Mouse (Mus musculus): ENCODE measurements around the gene Tns1.
"Not testable (repeated sequence)": the region's sequence is repeated elsewhere in the genome, so short reads cannot be mapped to it uniquely, and the experiment has no call there.

The Tns1 gene

GRCm38 (mm10) chr1:74124021-74124981 is at the start of gene Tns1:
TSS of gene Tns1 (minus strand) at chr1:74124449.
- peak; percentile 25 to 48 for DNase-seq (ENCODE audit: low spot score in 2 of 2)

DNA sequence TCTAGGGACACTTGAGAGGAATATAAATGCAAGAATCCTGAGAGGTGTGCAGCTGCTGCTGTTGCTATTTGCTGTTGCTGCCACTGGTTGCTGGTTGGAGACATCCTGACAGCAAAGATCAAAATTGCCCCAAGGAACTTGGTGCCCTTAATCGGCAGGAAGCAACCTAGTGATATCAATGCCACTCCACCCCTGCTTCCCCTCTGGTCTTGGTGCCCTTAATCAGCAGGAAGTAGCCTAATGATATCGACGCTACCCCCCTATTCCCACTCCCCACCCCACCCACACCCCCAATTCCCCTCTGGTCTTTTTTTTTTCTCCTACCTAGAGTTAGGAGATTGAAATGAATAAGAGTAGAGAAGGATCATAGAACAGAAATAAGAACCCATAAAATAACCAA is 48.5 kb upstream of the Tns1 start:
- no peak for DNase-seq (ENCODE audit: low spot score in 2 of 2)

GRCm38 (mm10) chr1:74169721-74170120 is 45.5 kb upstream of the Tns1 start:
- DNase-seq (ENCODE audit: low spot score in 2 of 2), result no peak

- DNase-seq (ENCODE audit: low spot score in 2 of 2), result no peak
Observed at GRCm38 (mm10) chr1:74167136-74167535, 42.9 kb upstream of the Tns1 start.

- no peak for DNase-seq (ENCODE audit: low spot score in 2 of 2)
Observed at GRCm38 (mm10) chr1:74160036-74160435, 35.8 kb upstream of the Tns1 start.

DNA sequence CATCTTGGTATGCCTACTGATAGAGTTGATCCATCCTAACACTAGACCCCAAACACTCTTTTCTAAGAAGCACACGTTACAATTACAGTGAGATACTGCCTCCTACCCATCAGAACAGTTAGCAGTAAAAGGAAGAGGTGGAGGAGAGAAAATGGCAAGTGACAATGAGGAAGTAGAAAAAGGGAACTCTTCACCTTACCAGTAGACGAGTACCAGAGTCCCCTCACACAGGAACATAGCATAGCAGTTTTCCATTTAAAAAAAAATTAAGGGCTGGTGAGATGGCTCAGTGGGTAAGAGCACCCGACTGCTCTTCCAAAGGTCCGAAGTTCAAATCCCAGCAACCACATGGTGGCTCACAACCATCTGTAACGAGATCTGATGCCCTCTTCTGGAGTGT is 35.4 kb upstream of the Tns1 start:
- not testable (repeated sequence) for DNase-seq (ENCODE audit: low spot score in 2 of 2)

DNA sequence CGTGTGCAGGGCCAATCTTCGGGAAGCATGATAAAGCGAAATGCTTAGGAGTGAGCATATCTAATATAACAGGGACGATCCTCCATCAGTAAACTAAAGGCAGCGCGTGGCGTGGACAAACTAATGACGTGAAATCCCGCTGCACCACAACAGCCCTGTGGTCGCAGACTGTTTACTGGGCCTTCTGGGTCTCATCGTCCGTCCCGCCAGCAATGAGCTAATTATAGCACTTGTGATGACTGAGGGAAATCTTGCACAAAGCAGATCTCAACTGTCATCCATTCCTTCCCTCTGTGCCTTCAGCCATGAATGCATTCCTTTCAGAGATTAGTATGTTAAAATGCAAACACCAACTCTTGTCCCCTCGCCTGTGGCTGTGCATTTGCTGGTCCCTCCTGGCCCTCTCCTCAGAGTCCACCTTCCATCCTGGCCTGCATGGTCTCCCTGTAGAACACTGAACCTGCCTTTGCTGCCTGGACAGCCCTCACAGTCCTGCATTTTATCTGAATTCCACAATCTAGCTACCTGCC is 32.2 kb upstream of the Tns1 start:
- DNase-seq (ENCODE audit: low spot score in 2 of 2), result no peak

DNA sequence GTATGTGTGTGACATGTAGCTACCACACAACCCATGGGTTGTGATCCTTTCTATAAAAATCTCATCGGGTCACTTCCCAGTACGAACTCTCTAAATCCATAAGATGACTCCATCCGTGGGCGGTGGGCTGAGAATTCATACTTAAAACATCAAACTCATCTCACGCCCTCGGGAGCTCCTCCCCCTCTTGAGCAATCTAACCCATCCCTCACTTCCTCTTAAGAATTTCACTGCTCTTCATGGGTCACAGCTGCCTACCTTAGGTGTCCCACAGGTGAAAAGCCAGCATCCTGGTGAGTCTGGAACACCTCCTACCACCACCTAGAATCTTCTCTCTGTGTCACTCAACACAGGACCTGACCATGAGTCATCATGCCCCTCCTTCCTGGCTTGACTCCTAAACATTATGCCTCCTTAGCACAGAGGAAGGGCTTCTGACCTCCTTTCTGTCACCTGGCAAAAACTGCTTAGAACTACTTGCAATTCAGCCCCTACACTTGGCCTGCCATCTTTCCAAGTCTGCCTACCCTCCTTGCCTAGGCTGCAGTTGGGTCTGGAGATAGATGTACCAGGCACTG is 31.3 kb upstream of the Tns1 start:
- DNase-seq (ENCODE audit: low spot score in 2 of 2), result no peak

- no peak for DNase-seq (ENCODE audit: low spot score in 2 of 2)
Observed at GRCm38 (mm10) chr1:74153461-74154184, 29.4 kb upstream of the Tns1 start, which contains the start of gene Cxcr2. TSS of gene Cxcr2 (plus strand) at chr1:74153989.

GRCm38 (mm10) chr1:74151091-74151490 is 26.8 kb upstream of the Tns1 start:
- no peak for DNase-seq (ENCODE audit: low spot score in 2 of 2)

- no peak for DNase-seq (ENCODE audit: low spot score in 2 of 2)
Observed at GRCm38 (mm10) chr1:74150101-74150500, 25.9 kb upstream of the Tns1 start.

DNA sequence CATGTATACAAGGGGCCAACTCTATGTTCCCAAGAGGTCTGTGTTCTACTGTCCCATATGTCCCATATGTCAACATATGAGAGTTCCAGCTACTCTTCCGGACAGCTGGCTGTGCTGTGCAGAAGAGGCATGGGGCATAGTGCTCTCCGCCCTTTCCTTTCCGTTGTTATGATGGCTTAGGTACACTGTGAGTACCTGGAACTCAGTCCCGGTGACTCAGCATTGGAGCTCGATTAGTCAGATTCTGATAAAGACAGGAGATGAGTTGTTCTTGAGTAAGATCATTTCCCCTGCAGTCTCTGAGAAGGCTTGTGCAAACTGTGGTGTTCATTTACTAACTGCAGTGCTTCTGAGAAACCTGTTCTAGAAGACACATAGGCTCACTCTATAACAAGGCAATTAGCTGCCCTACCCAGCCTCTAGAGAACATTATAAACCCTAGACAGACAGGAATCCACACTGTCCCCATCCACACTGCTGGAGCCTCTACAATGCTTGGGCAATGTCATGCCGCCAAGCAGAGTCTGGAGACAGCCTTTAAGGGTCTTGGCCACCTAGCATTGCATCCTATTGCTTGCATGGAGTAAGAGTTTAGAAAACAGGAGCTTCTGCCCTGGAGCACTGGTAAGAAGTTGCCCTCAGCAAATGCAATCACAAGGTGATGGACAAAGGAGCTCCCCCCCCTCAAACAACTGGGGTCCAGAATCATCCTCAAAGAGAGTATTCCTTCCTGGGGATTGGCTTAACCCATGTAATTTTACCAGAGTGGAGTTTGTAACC is 25.0 kb upstream of the Tns1 start:
- DNase-seq (ENCODE audit: low spot score in 2 of 2), result peak in 1 of 2 experiments; percentile 47

GRCm38 (mm10) chr1:74141781-74142180 is 17.5 kb upstream of the Tns1 start:
- DNase-seq (ENCODE audit: low spot score in 2 of 2), result no peak

DNA sequence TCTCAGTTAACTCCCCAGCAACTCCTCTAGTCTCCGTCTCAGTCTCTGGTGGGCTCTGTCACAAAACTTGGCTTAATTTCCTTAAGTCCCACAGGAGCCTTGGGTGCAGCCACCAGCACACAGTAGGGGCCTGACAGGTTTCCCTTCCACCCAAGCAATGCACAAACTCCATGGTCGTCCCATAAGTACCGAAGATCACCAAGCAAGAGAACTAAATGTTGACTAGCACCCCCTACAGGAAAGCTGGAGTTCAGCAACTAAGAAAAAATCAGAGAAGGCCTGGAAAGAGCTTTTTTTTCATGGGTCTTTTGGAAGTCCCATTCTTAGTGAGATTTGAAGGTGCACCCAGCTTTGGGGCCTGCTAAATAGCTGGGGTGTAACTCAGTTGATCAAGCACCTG is 15.2 kb upstream of the Tns1 start:
- DNase-seq (ENCODE audit: low spot score in 2 of 2), result no peak

DNA sequence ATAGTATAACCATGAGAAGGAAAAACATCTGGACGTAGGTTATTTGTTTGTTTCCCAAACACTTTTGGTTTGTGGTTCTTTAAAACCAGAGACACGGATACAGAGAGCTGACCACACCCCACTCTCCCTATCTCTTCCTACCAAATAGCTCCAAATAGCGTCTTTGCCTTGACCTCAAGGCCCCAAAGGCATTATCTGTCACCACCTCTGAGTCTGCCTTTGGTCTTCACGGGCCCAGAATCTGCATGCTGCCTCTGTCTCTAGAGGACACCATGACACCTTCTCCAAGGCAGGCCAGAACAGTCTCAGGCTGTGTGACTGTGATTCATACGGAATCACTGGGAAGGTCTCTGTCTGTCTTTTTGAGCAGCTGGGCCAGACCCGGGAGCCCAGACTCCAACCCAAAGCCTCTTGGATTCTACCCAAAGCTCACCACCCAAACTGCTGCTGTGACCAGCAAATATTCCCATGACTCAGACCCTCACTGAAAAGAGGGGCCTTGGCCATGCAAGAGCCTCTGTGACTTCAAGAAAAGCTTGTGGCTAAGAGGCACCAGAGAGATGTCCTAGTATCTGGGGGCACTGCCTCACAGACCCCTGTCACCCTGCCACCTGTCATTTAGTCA is 11.2 kb upstream of the Tns1 start:
- DNase-seq (ENCODE audit: low spot score in 2 of 2), result no peak

DNA sequence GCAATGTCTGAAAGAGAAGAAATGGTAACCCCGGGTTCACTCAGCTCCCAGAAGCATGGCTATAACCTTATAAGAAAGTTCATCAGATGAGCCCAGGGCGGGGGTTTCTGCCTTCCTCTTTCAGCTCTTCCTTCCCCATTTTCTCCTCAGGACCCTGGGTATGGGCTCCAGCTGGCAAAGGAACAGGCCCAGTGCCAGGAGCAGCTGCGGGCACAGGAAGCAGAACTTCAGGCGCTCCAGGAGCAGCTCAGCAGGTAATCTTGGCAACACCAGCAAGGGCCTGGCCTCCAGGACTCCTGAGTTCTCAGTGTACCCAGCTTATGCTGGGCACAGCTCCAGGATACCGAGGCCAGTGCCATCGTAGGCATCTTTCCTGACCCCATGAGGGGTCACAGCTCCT is 9.7 kb upstream of the Tns1 start:
- no peak for DNase-seq (ENCODE audit: low spot score in 2 of 2)

DNA sequence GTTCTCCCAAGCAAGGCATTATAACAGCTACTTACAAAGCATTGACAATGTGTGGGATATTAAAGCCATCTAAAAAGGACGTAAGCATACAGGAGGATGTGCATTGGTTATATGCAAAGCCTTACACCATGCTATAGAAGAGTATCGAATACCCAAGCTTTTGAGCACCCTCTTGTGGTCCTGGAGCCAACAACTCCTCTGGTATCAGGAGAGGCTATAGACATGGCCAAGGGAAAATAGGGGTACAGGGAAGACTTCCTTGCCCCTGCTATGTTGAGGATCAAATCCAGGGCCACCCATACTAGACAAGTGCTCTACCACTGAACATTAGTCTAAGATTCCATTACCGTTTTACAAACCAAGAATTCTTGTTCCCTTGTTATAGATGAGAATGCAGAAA is 7.8 kb upstream of the Tns1 start:
- no peak for DNase-seq (ENCODE audit: low spot score in 2 of 2)

DNA sequence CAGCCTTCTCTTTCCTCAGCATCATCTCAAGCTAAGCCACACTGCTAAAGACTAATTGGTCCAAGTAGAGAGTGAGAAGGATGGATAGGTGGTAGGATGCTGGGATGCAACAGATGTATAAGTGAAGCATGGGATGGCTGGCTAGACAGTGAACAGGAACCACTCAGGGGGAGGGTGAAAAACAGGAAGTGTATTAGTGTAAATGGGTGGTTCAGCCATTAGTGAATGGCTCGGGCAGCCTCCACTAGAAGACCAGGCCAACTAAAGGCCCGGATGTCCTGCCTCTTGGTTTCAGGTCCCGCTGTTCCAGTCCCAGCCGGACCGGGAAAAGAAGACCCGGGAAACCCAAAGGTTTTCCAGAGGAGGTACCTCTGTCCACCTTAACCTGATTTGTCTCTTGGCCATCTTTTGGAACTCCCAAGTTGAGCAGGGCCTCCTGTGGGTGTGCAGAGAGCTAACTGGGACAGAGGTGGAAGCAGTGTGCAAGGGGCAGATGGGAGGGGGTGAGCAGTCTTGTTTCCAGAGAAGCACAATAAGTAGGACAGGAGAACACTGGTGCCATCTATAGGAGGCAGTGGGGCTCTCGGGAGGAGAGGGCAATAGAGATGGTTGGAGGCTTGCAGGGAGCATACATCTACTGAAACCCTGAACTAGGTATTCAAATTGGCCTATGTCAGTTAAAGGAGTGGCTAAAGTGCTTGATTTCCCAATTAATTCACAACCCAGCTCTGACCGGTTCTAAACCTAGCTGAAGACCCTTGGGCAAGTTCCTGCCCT is 6.8 kb upstream of the Tns1 start:
- no peak for DNase-seq (ENCODE audit: low spot score in 2 of 2)

GRCm38 (mm10) chr1:74124991-74125552 is 823 bp upstream of the Tns1 start, which contains the start of gene Rufy4:
TSS of gene Rufy4 (plus strand) at chr1:74125541.
- DNase-seq (ENCODE audit: low spot score in 2 of 2), result peak; percentile 51 to 63

GRCm38 (mm10) chr1:74123215-74123614 is 1.0 kb downstream of the Tns1 start:
- no peak for DNase-seq (ENCODE audit: low spot score in 2 of 2)

Data from urinary bladder, adult 18-20 months (tissue).